Mouse (Mus musculus): Measurements from ENCODE around the gene Mars. TPM values are rescaled to one million over a fixed set of nuclear protein-coding genes. Genes with fewer than 3 reads are reported as not detected.
A peak's percentile ranks its signal among the peaks of the same experiment; 100 is the strongest.
"Not testable (repeated sequence)": the region's sequence is repeated elsewhere in the genome, so short reads cannot be mapped to it uniquely, and the experiment has no call there.

The Mars gene
- polyA plus RNA-seq, 1 experiment from 2014 or later = 124 TPM

GRCm38 (mm10) chr10:127321621-127322020, 10.0 kb upstream of the Mars start, which contains the start of gene Arhgap9:
Arhgap9 (plus strand) TSS chr10:127321964.
- peaks cover 10% of the 10 kb centered on the region; the same call in 1 of the 2 replicates for H3K4me1 ChIP-seq (replicated peaks; ENCODE audit: control insufficient read depth, insufficient read depth, low read length)
- H3K9me3 ChIP-seq (ENCODE audit: control insufficient read depth, low read length) = no peaks in the 10 kb centered on the region
- 69% methylated on average over 3 of the region's 3 CpGs for WGBS
- H3K27ac ChIP-seq (ENCODE audit: low read depth) = no peak within 1 kb of the TSS
- no peak within 1 kb of the TSS for H3K9ac ChIP-seq (ENCODE audit: low read length)
- no peak within 1 kb of the TSS for H3K4me2 ChIP-seq (ENCODE audit: low read length)
- no peaks in the 10 kb centered on the region for H3K36me3 ChIP-seq (ENCODE audit: control insufficient read depth, insufficient read depth, low read length)
- peaks cover 25% of the 10 kb centered on the region for H3K27me3 ChIP-seq (replicated peaks; ENCODE audit: control insufficient read depth, insufficient read depth, low read length)
- no peak for ATAC-seq (replicated peaks; ENCODE audit: low FRiP score, low TSS enrichment, low read depth)
- no peak for DNase-seq (ENCODE audit: low spot score)
- H3K4me3 ChIP-seq (ENCODE audit: low read depth, low read length) = no peak within 1 kb of the TSS

- no peaks in the 10 kb centered on the region for H3K36me3 ChIP-seq (ENCODE audit: control insufficient read depth, insufficient read depth, low read length)
- no peak overlapping the region for H3K9ac ChIP-seq (ENCODE audit: low read length)
- H3K4me2 ChIP-seq (ENCODE audit: low read length) = no peak overlapping the region
- DNase-seq (ENCODE audit: low spot score) (no peak), ATAC-seq (replicated peaks; ENCODE audit: low FRiP score, low TSS enrichment, low read depth) (no peak)
- no peaks in the 10 kb centered on the region for H3K9me3 ChIP-seq (ENCODE audit: control insufficient read depth, low read length)
- no peak overlapping the region for H3K4me3 ChIP-seq (ENCODE audit: low read depth, low read length)
- H3K27ac ChIP-seq (ENCODE audit: low read depth) = no peak overlapping the region
- 71% methylated on average over 7 of the region's 7 CpGs for WGBS
- peaks cover 9% of the 10 kb centered on the region; the same call in 1 of the 2 replicates for H3K27me3 ChIP-seq (replicated peaks; ENCODE audit: control insufficient read depth, insufficient read depth, low read length)
- H3K4me1 ChIP-seq (replicated peaks; ENCODE audit: control insufficient read depth, insufficient read depth, low read length) = no peaks in the 10 kb centered on the region
These were observed 8.4 kb upstream of the Mars start for GRCm38 (mm10) chr10:127319969-127320368.

- no peaks in the 10 kb centered on the region for H3K36me3 ChIP-seq (ENCODE audit: control insufficient read depth, insufficient read depth, low read length)
- no peak overlapping the region for H3K27ac ChIP-seq (ENCODE audit: low read depth)
- no peak overlapping the region for H3K4me3 ChIP-seq (ENCODE audit: low read depth, low read length)
- no peaks in the 10 kb centered on the region for H3K27me3 ChIP-seq (replicated peaks; ENCODE audit: control insufficient read depth, insufficient read depth, low read length)
- ATAC-seq (replicated peaks; ENCODE audit: low FRiP score, low TSS enrichment, low read depth) (no peak), DNase-seq (ENCODE audit: low spot score) (no peak)
- H3K4me1 ChIP-seq (replicated peaks; ENCODE audit: control insufficient read depth, insufficient read depth, low read length) = no peaks in the 10 kb centered on the region
- H3K9me3 ChIP-seq (ENCODE audit: control insufficient read depth, low read length) = no peaks in the 10 kb centered on the region
- no peak overlapping the region for H3K4me2 ChIP-seq (ENCODE audit: low read length)
- 44% methylated on average over 4 of the region's 4 CpGs for WGBS
- no peak overlapping the region for H3K9ac ChIP-seq (ENCODE audit: low read length)
These were observed 6.4 kb upstream of the Mars start for GRCm38 (mm10) chr10:127318009-127318408.

- no peak overlapping the region for H3K4me2 ChIP-seq (ENCODE audit: low read length)
- no peaks in the 10 kb centered on the region for H3K27me3 ChIP-seq (replicated peaks; ENCODE audit: control insufficient read depth, insufficient read depth, low read length)
- ATAC-seq (replicated peaks; ENCODE audit: low FRiP score, low TSS enrichment, low read depth) = no peak
- no peaks in the 10 kb centered on the region for H3K36me3 ChIP-seq (ENCODE audit: control insufficient read depth, insufficient read depth, low read length)
- H3K4me3 ChIP-seq (ENCODE audit: low read depth, low read length) = no peak overlapping the region
- DNase-seq (ENCODE audit: low spot score) = no peak
- 89% methylated on average over 2 of the region's 2 CpGs for WGBS
- H3K9me3 ChIP-seq (ENCODE audit: control insufficient read depth, low read length) = no peaks in the 10 kb centered on the region
- no peaks in the 10 kb centered on the region for H3K4me1 ChIP-seq (replicated peaks; ENCODE audit: control insufficient read depth, insufficient read depth, low read length)
- no peak overlapping the region for H3K9ac ChIP-seq (ENCODE audit: low read length)
- H3K27ac ChIP-seq (ENCODE audit: low read depth) = no peak overlapping the region
These were observed 5.7 kb upstream of the Mars start for GRCm38 (mm10) chr10:127317277-127317676.

- WGBS = 79% methylated on average over 1 of the region's 1 CpGs
These were observed 3.4 kb upstream of the Mars start for GRCm38 (mm10) chr10:127314950-127315349.

GRCm38 (mm10) chr10:127313516-127313915, 1.9 kb upstream of the Mars start:
- ATAC-seq (replicated peaks; ENCODE audit: low FRiP score, low TSS enrichment, low read depth); H3K27me3 ChIP-seq (replicated peaks; ENCODE audit: control insufficient read depth, insufficient read depth, low read length); H3K4me2 ChIP-seq (ENCODE audit: low read length); H3K27ac ChIP-seq (ENCODE audit: low read depth); H3K4me1 ChIP-seq (replicated peaks; ENCODE audit: control insufficient read depth, insufficient read depth, low read length); DNase-seq (ENCODE audit: low spot score); H3K9ac ChIP-seq (ENCODE audit: low read length); H3K4me3 ChIP-seq (ENCODE audit: low read depth, low read length); H3K9me3 ChIP-seq (ENCODE audit: control insufficient read depth, low read length): not testable (repeated sequence)
- WGBS = 85% methylated on average over 5 of the region's 5 CpGs
- H3K36me3 ChIP-seq (ENCODE audit: control insufficient read depth, insufficient read depth, low read length) = peaks cover 15% of the 10 kb centered on the region

More at GRCm38 (mm10) chr10:127314950-127315349, 3.4 kb upstream of the Mars start:
- not testable (repeated sequence) for H3K36me3 ChIP-seq (ENCODE audit: control insufficient read depth, insufficient read depth, low read length); H3K4me2 ChIP-seq (ENCODE audit: low read length); H3K4me1 ChIP-seq (replicated peaks; ENCODE audit: control insufficient read depth, insufficient read depth, low read length); H3K9me3 ChIP-seq (ENCODE audit: control insufficient read depth, low read length); ATAC-seq (replicated peaks; ENCODE audit: low FRiP score, low TSS enrichment, low read depth); H3K27me3 ChIP-seq (replicated peaks; ENCODE audit: control insufficient read depth, insufficient read depth, low read length); H3K4me3 ChIP-seq (ENCODE audit: low read depth, low read length); DNase-seq (ENCODE audit: low spot score); H3K27ac ChIP-seq (ENCODE audit: low read depth); H3K9ac ChIP-seq (ENCODE audit: low read length)

- Histone ChIP-seq H3K4me3 (ENCODE audit: low read depth, low read length) (no peak overlapping the region), H3K36me3 (ENCODE audit: control insufficient read depth, insufficient read depth, low read length) (peaks cover 22% of the 10 kb centered on the region), H3K27me3 (replicated peaks; ENCODE audit: control insufficient read depth, insufficient read depth, low read length) (no peaks in the 10 kb centered on the region), H3K27ac (ENCODE audit: low read depth) (no peak overlapping the region), H3K9ac (ENCODE audit: low read length) (no peak overlapping the region), H3K4me2 (ENCODE audit: low read length) (no peak overlapping the region), H3K4me1 (replicated peaks; ENCODE audit: control insufficient read depth, insufficient read depth, low read length) (peaks cover 8% of the 10 kb centered on the region), H3K9me3 (ENCODE audit: control insufficient read depth, low read length) (no peaks in the 10 kb centered on the region)
- no peak for DNase-seq (ENCODE audit: low spot score)
- WGBS = 66% methylated on average over 4 of the region's 4 CpGs
- no peak for ATAC-seq (replicated peaks; ENCODE audit: low FRiP score, low TSS enrichment, low read depth)
These were observed 1.3 kb upstream of the Mars start for GRCm38 (mm10) chr10:127312858-127313257.

- peak overlapping the region; percentile 91 for H3K4me2 ChIP-seq (ENCODE audit: low read length)
- no peaks in the 10 kb centered on the region for H3K27me3 ChIP-seq (replicated peaks; ENCODE audit: control insufficient read depth, insufficient read depth, low read length)
- H3K4me3 ChIP-seq (ENCODE audit: low read depth, low read length) = peak overlapping the region; percentile 74
- H3K9me3 ChIP-seq (ENCODE audit: control insufficient read depth, low read length) = no peaks in the 10 kb centered on the region
- under 1% methylated on average over 4 of the region's 4 CpGs for WGBS
- peaks cover 8% of the 10 kb centered on the region for H3K4me1 ChIP-seq (replicated peaks; ENCODE audit: control insufficient read depth, insufficient read depth, low read length)
- H3K9ac ChIP-seq (ENCODE audit: low read length) = peak overlapping the region; percentile 68; the same call in 1 of the 2 replicates
- H3K27ac ChIP-seq (ENCODE audit: low read depth) = peak overlapping the region; percentile 65
- H3K36me3 ChIP-seq (ENCODE audit: control insufficient read depth, insufficient read depth, low read length) = peaks cover 27% of the 10 kb centered on the region
- ATAC-seq (replicated peaks; ENCODE audit: low FRiP score, low TSS enrichment, low read depth) (peak; percentile 54), DNase-seq (ENCODE audit: low spot score) (peak; percentile 94)
These were observed 730 bp upstream of the Mars start for GRCm38 (mm10) chr10:127312356-127312676.
